Mouse (Mus musculus) hindbrain, postnatal 0 days (tissue): ENCODE data around the gene Ptprg. TPM values are rescaled to one million over a fixed set of nuclear protein-coding genes. Genes with fewer than 3 reads are reported as not detected.

Experiments
- ATAC-seq: fragments of 200-750 bp; cut with Nextera tagmentation; 2 replicates; pipeline ENCODE4 v1.8.0; 2017; ENCODE audit warnings: mild to moderate bottlenecking, moderate TSS enrichment, moderate library complexity
- DNase-seq: peaks from one replicate; pipeline ENCODE4 v3.0.0-alpha.2; 2015; ENCODE audit warnings: low spot score
- H3K27ac ChIP-seq: fragments of 300-500 bp; sonication (generic); 2 replicates; pipeline ENCODE4 v1.5.1; 2014; ENCODE audit warnings: mild to moderate bottlenecking
- H3K27me3 ChIP-seq: fragments of 300-500 bp; sonication (generic); 2 replicates; pipeline ENCODE4 v1.6.1; 2014; ENCODE audit warnings: low read length, mixed read lengths; ENCODE audit not compliant: insufficient read depth
- H3K36me3 ChIP-seq: fragments of 300-500 bp; sonication (generic); 2 replicates; pipeline ENCODE4 v1.6.1; 2014; ENCODE audit warnings: low read length, mixed read lengths; ENCODE audit not compliant: insufficient read depth
- H3K4me1 ChIP-seq: fragments of 300-500 bp; sonication (generic); 2 replicates; pipeline ENCODE4 v1.6.1; 2014; ENCODE audit warnings: antibody characterized with exemption, low read length, mixed read lengths; ENCODE audit not compliant: insufficient read depth
- H3K4me2 ChIP-seq: fragments of 300-500 bp; sonication (generic); 2 replicates; pipeline ENCODE4 v1.6.1; 2014; ENCODE audit warnings: low read depth, mild to moderate bottlenecking, low read length, moderate library complexity, mixed read lengths
- H3K4me3 ChIP-seq: fragments of 300-500 bp; sonication (generic); 2 replicates; pipeline ENCODE4 v1.5.1; 2014; ENCODE audit warnings: low read length
- H3K9ac ChIP-seq: fragments of 300-500 bp; sonication (generic); replicated peaks from 2 replicates; pipeline ENCODE4 v1.6.1; 2014; ENCODE audit warnings: mild to moderate bottlenecking, low read length, moderate library complexity, mixed read lengths
- H3K9me3 ChIP-seq: fragments of 300-500 bp; sonication (generic); 2 replicates; pipeline ENCODE4 v1.6.1; 2016; ENCODE audit warnings: low read length, mixed read lengths
- CTCF ChIP-seq: IDR thresholded peaks from 2 replicates; pipeline ENCODE4 v1.5.1; 2016; ENCODE audit warnings: antibody characterized with exemption, control low read depth, low read depth
- WGBS: fragments of 180-500 bp; shearing (Covaris S2); extraction: QIAGEN DNeasy Blood & Tissue Kit; methylation state at CpG from one replicate; pipeline ENCODE4 v1.1.7; 2014; 5-methylcytosine and 5-hydroxymethylcytosine counted together
- polyA plus RNA-seq: library from polyadenylated mRNA; unstranded; fragments of >200 nt; fragmentation: Nextera tagmentation; extraction: Ambion mirVana; gene quantifications from 2 replicates; pipeline ENCODE4 v1.2.1, GENCODE M21; 2015
- total RNA-seq: library from RNA; depleted of rRNA; stranded (reverse); fragments of >200 nt; gene quantifications from 2 replicates; pipeline ENCODE4 v1.2.3, GENCODE M21; 2014

The Ptprg gene
- total and polyA plus RNA-seq, 2 experiments from 2014 or later, result 33.0 to 101 TPM

GRCm38 (mm10) chr14:12029926-12030325 lies 476.6 kb downstream of the Ptprg start:
- Histone ChIP-seq H3K4me2 (no peak overlapping the region), H3K36me3 (no peaks in the 10 kb centered on the region), H3K4me1 (no peaks in the 10 kb centered on the region), H3K27ac (no peak overlapping the region), H3K4me3 (no peak overlapping the region), H3K9me3 (no peaks in the 10 kb centered on the region), H3K9ac (no peak overlapping the region), H3K27me3 (no peaks in the 10 kb centered on the region)
- peak; percentile 28 for TF ChIP-seq CTCF
- 84% methylated on average over 2 of the region's 2 CpGs for WGBS
- DNase-seq, result no peak
- no peak for ATAC-seq

GRCm38 (mm10) chr14:12036530-12037283 lies 483.4 kb downstream of the Ptprg start:
- DNase-seq, result no peak
- Histone ChIP-seq H3K9me3 (no peaks in the 10 kb centered on the region), H3K4me1 (no peaks in the 10 kb centered on the region), H3K9ac (no peak overlapping the region), H3K36me3 (no peaks in the 10 kb centered on the region), H3K4me2 (no peak overlapping the region), H3K27ac (no peak overlapping the region), H3K4me3 (no peak overlapping the region), H3K27me3 (no peaks in the 10 kb centered on the region)
- ATAC-seq, result no peak
- TF ChIP-seq CTCF, result no peak
- WGBS, result 91% methylated on average over 11 of the region's 11 CpGs

GRCm38 (mm10) chr14:12039743-12040142 lies 486.4 kb downstream of the Ptprg start:
- no peak for TF ChIP-seq CTCF
- DNase-seq (no peak), ATAC-seq (no peak)
- Histone ChIP-seq H3K36me3 (no peaks in the 10 kb centered on the region), H3K9ac (no peak overlapping the region), H3K4me2 (no peak overlapping the region), H3K27ac (no peak overlapping the region), H3K4me3 (no peak overlapping the region), H3K9me3 (no peaks in the 10 kb centered on the region), H3K27me3 (no peaks in the 10 kb centered on the region), H3K4me1 (no peaks in the 10 kb centered on the region)
- 88% methylated on average over 3 of the region's 3 CpGs for WGBS

- Histone ChIP-seq H3K9ac (no peak overlapping the region), H3K9me3 (no peaks in the 10 kb centered on the region), H3K4me2 (no peak overlapping the region), H3K27me3 (no peaks in the 10 kb centered on the region), H3K4me3 (no peak overlapping the region), H3K36me3 (no peaks in the 10 kb centered on the region), H3K4me1 (no peaks in the 10 kb centered on the region), H3K27ac (no peak overlapping the region)
- DNase-seq (no peak), ATAC-seq (no peak)
- WGBS, result 93% methylated on average over 6 of the region's 6 CpGs
- TF ChIP-seq CTCF, result no peak
Observed at GRCm38 (mm10) chr14:12041566-12041965, 488.2 kb downstream of the Ptprg start.

- no peak for TF ChIP-seq CTCF
- H3K4me2 ChIP-seq, result no peak overlapping the region
- H3K36me3 ChIP-seq, result no peaks in the 10 kb centered on the region
- no peak overlapping the region for H3K9ac ChIP-seq
- no peaks in the 10 kb centered on the region for H3K4me1 ChIP-seq
- H3K27me3 ChIP-seq, result no peaks in the 10 kb centered on the region
- WGBS, result 92% methylated on average over 3 of the region's 3 CpGs
- no peak overlapping the region for H3K4me3 ChIP-seq
- no peaks in the 10 kb centered on the region for H3K9me3 ChIP-seq
- H3K27ac ChIP-seq, result no peak overlapping the region
- no peak for DNase-seq
- no peak for ATAC-seq
Observed at GRCm38 (mm10) chr14:12046226-12046882, 493.0 kb downstream of the Ptprg start.

- H3K36me3 ChIP-seq, result no peaks in the 10 kb centered on the region
- 96% methylated on average over 4 of the region's 4 CpGs for WGBS
- H3K9me3 ChIP-seq, result no peaks in the 10 kb centered on the region
- H3K9ac ChIP-seq, result no peak overlapping the region
- DNase-seq, result no peak
- H3K27ac ChIP-seq, result no peak overlapping the region
- no peaks in the 10 kb centered on the region for H3K4me1 ChIP-seq
- no peak for ATAC-seq
- no peak overlapping the region for H3K4me2 ChIP-seq
- no peak for TF ChIP-seq CTCF
- H3K4me3 ChIP-seq, result no peak overlapping the region
- H3K27me3 ChIP-seq, result no peaks in the 10 kb centered on the region
Observed at GRCm38 (mm10) chr14:12047637-12048036, 494.3 kb downstream of the Ptprg start.

- 46% methylated on average over 5 of the region's 5 CpGs for WGBS
- DNase-seq, result no peak
- no peak for TF ChIP-seq CTCF
- Histone ChIP-seq H3K4me2 (no peak overlapping the region), H3K9ac (no peak overlapping the region), H3K27ac (no peak overlapping the region), H3K4me3 (no peak overlapping the region), H3K27me3 (no peaks in the 10 kb centered on the region), H3K36me3 (no peaks in the 10 kb centered on the region), H3K4me1 (0 out of 2 replicates have a peak, but pooled peaks cover 3% of the 10 kb centered on the region), H3K9me3 (no peaks in the 10 kb centered on the region)
- ATAC-seq, result no peak
Observed at GRCm38 (mm10) chr14:12056912-12057524, 503.7 kb downstream of the Ptprg start.
